Mouse (Mus musculus) midbrain, embryonic 11.5 days (tissue): Measurements from ENCODE around the gene 2410137M14Rik. TPM values are rescaled to one million over a fixed set of nuclear protein-coding genes. Genes with fewer than 3 reads are reported as not detected.
A peak's percentile ranks its signal among the peaks of the same experiment; 100 is the strongest.

Source experiments
- ATAC-seq: fragments of 200-750 bp; cut with Nextera tagmentation; 2 replicates; pipeline ENCODE4 v1.8.0; 2017; ENCODE audit warnings: moderate TSS enrichment, moderate library complexity; ENCODE audit not compliant: low FRiP score
- DNase-seq: peaks from one replicate; pipeline ENCODE4 v3.0.0; 2015; ENCODE audit warnings: low spot score; ENCODE audit errors: missing footprints
- H3K27ac ChIP-seq: fragments of 300-500 bp; sonication (generic); 2 replicates; pipeline ENCODE4 v1.5.1; 2014; ENCODE audit warnings: low read depth, low read length
- H3K27me3 ChIP-seq: fragments of 300-500 bp; sonication (generic); 2 replicates; pipeline ENCODE4 v1.6.1; 2014; ENCODE audit warnings: mild to moderate bottlenecking, low read length, moderate library complexity, mixed read lengths; ENCODE audit not compliant: control insufficient read depth, insufficient read depth
- H3K36me3 ChIP-seq: fragments of 300-500 bp; sonication (generic); 2 replicates; pipeline ENCODE4 v1.6.1; 2014; ENCODE audit warnings: mild to moderate bottlenecking, low read length, moderate library complexity, mixed read lengths; ENCODE audit not compliant: control insufficient read depth, insufficient read depth
- H3K4me1 ChIP-seq: fragments of 300-500 bp; sonication (generic); 2 replicates; pipeline ENCODE4 v1.6.1; 2014; ENCODE audit warnings: low read length; ENCODE audit not compliant: control insufficient read depth, insufficient read depth
- H3K4me2 ChIP-seq: fragments of 300-500 bp; sonication (generic); 2 replicates; pipeline ENCODE4 v1.6.1; 2014; ENCODE audit warnings: mild to moderate bottlenecking, moderate library complexity
- H3K4me3 ChIP-seq: fragments of 300-500 bp; sonication (generic); 2 replicates; pipeline ENCODE4 v1.5.1; 2014; ENCODE audit warnings: low read depth, low read length
- H3K9ac ChIP-seq: fragments of 300-500 bp; sonication (generic); 2 replicates; pipeline ENCODE4 v1.6.1; 2014; ENCODE audit warnings: low read length
- H3K9me3 ChIP-seq: fragments of 300-500 bp; sonication (generic); 2 replicates; pipeline ENCODE4 v1.6.1; 2016; ENCODE audit warnings: low read length; ENCODE audit not compliant: control insufficient read depth
- WGBS: fragments of 180-500 bp; shearing (Covaris S2); extraction: QIAGEN DNeasy Blood & Tissue Kit; methylation state at CpG from one replicate; pipeline ENCODE4 v1.1.7; 2014; 5-methylcytosine and 5-hydroxymethylcytosine counted together
- polyA plus RNA-seq: library from polyadenylated mRNA; unstranded; fragments of >200 nt; fragmentation: Nextera tagmentation; extraction: Ambion mirVana; gene quantifications from 2 replicates; pipeline ENCODE4 v1.2.1, GENCODE M21; 2014

The 2410137M14Rik gene
- polyA plus RNA-seq, 1 experiment from 2014 or later = not detected

DNA sequence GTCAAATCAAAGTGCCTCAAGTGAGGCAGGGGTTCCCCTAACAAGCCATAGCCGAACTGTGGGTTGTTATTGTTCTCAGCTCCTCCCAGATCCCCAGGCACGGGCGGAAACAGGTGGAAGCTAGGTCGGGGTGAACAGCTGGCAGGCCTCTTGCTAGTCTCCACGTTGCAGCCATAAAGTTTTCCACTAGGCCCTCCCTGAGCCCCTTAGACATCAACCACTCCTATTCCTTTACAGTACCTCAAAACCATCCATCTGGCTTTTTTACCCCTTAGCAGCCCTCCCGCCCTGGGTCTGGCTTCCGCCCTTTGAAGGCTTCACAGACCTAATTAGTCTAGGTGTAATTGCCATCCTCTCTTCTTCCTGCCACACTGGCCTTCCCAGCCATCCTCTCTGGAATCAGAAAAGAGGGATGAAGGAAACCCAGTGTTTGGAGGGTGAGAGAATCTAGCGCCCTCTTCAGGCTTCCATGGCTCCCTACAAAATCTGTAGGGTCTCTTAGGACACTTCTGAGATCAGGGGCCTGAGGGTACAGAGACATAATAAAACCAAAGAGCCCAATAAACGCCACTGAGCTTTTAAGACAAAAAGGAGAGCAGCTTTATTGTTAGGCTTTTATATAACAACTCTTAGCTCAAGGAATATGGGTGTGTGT, 36.8 kb downstream of the 2410137M14Rik start:
- Histone ChIP-seq H3K4me3 (no peak overlapping the region), H3K9ac (0 out of 2 replicates have a peak overlapping the region, but pooled peaks have one; percentile 2), H3K4me1 (peaks cover 15% of the 10 kb centered on the region), H3K27ac (no peak overlapping the region), H3K4me2 (no peak overlapping the region), H3K36me3 (peaks cover 5% of the 10 kb centered on the region; the same call in 1 of the 2 replicates), H3K27me3 (peaks cover 44% of the 10 kb centered on the region), H3K9me3 (no peaks in the 10 kb centered on the region)
- no peak for ATAC-seq
- 31% methylated on average over 9 of the region's 9 CpGs for WGBS
- no peak for DNase-seq

GRCm38 (mm10) chr17:36943691-36944090, 37.3 kb downstream of the 2410137M14Rik start:
- Histone ChIP-seq H3K36me3 (no peaks in the 10 kb centered on the region; the same call in 1 of the 2 replicates), H3K9me3 (no peaks in the 10 kb centered on the region), H3K27ac (no peak overlapping the region), H3K27me3 (peaks cover 44% of the 10 kb centered on the region), H3K4me2 (no peak overlapping the region), H3K9ac (no peak overlapping the region), H3K4me1 (peaks cover 15% of the 10 kb centered on the region), H3K4me3 (no peak overlapping the region)
- ATAC-seq = no peak
- WGBS = 28% methylated on average over 5 of the region's 5 CpGs
- DNase-seq = no peak

- no peak within 1 kb of the TSS for H3K27ac ChIP-seq
- peak within 1 kb of the TSS; percentile 44 for H3K9ac ChIP-seq
- H3K9me3 ChIP-seq = no peaks in the 10 kb centered on the region
- H3K4me3 ChIP-seq = peak within 1 kb of the TSS; percentile 30
- peaks cover 44% of the 10 kb centered on the region for H3K27me3 ChIP-seq
- peaks cover 15% of the 10 kb centered on the region for H3K4me1 ChIP-seq
- ATAC-seq (no peak), DNase-seq (peak; percentile 89)
- H3K4me2 ChIP-seq = peak within 1 kb of the TSS; percentile 53
- no peaks in the 10 kb centered on the region for H3K36me3 ChIP-seq
- WGBS = 3% methylated on average over 51 of the region's 59 CpGs
Observed at GRCm38 (mm10) chr17:36942791-36943471, 38.1 kb downstream of the 2410137M14Rik start, which contains the start of gene Rnf39. TSS of gene Rnf39 (plus strand) at chr17:36942918.

DNA sequence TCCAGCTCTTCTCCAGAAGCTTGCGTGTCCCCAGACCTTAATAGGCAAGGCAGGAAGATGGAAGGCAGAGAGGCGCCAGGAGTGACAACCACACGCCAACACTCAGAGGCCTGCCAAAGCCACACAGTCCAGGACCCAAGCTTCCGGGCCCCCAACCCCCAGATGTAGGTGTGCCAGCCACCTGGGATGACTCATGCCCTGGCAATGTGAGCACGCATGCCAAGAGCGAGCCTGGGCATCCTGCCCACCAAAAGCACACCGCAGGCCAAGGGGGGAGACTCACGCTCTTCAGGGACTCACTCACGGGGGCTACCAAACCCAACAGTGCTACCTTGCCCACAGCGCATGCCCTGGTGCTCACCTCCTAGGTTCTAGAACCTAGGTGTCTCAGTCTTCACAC, 38.6 kb downstream of the 2410137M14Rik start:
- peaks cover 44% of the 10 kb centered on the region for H3K27me3 ChIP-seq
- no peaks in the 10 kb centered on the region for H3K36me3 ChIP-seq
- H3K9me3 ChIP-seq = no peaks in the 10 kb centered on the region
- DNase-seq (no peak), ATAC-seq (no peak)
- peak overlapping the region; percentile 53 for H3K4me2 ChIP-seq
- no peak overlapping the region for H3K9ac ChIP-seq
- H3K4me3 ChIP-seq = peak overlapping the region; percentile 30
- H3K4me1 ChIP-seq = peaks cover 10% of the 10 kb centered on the region
- H3K27ac ChIP-seq = no peak overlapping the region
- 66% methylated on average over 10 of the region's 10 CpGs for WGBS

DNA sequence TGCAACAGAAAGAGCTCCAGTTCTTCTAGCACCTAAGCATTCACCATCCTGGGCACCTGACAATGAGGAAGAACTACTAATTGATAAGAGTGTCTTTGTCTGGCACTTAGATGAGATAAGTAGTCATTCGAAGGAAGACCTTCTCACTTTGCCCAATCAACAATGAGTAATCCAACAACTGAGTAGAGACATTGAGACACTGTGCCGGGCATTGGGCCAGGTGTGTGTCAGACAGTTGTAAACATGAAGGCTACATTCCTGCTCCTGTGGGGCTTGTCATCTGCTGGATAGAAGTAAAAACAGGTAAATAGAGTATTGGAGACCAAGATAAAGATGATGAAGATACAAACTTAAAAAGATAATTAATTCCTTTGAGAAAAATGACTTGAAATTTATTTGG, 43.0 kb downstream of the 2410137M14Rik start:
- Histone ChIP-seq H3K27ac (no peak overlapping the region), H3K9ac (no peak overlapping the region), H3K36me3 (no peaks in the 10 kb centered on the region), H3K9me3 (no peaks in the 10 kb centered on the region), H3K4me3 (no peak overlapping the region), H3K4me2 (no peak overlapping the region), H3K4me1 (peaks cover 6% of the 10 kb centered on the region), H3K27me3 (peaks cover 14% of the 10 kb centered on the region)
- DNase-seq (no peak), ATAC-seq (no peak)
- 92% methylated on average over 2 of the region's 2 CpGs for WGBS

DNA sequence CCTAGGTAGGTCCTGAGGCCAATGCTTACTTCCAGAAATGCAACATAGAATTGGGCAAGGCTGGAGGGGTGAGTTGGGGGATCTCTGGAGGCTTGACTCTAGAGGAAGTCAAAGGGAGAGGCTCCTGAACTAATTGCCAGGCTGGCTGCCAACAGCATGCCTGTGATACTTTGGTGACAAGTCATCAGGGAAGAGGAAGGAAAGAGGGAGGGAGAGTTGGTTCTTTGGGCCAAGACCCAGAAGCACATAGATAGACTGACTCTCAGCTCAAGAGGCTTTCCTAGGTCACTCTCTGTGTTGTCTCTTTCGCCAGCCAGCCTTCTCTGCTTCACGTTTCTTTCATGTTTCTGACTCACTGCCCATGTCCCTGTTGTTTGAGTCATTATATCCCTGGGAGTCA, 49.2 kb downstream of the 2410137M14Rik start:
- WGBS = 70% methylated on average over 2 of the region's 2 CpGs
- H3K27ac ChIP-seq = no peak overlapping the region
- no peaks in the 10 kb centered on the region for H3K9me3 ChIP-seq
- no peaks in the 10 kb centered on the region for H3K27me3 ChIP-seq
- DNase-seq (no peak), ATAC-seq (no peak)
- H3K4me3 ChIP-seq = no peak overlapping the region
- H3K4me1 ChIP-seq = no peaks in the 10 kb centered on the region
- no peaks in the 10 kb centered on the region for H3K36me3 ChIP-seq
- H3K9ac ChIP-seq = no peak overlapping the region
- H3K4me2 ChIP-seq = no peak overlapping the region

- no peak overlapping the region for H3K4me2 ChIP-seq
- H3K9ac ChIP-seq = no peak overlapping the region
- 84% methylated on average over 4 of the region's 4 CpGs for WGBS
- no peak overlapping the region for H3K27ac ChIP-seq
- H3K27me3 ChIP-seq = no peaks in the 10 kb centered on the region
- no peaks in the 10 kb centered on the region for H3K4me1 ChIP-seq
- DNase-seq (no peak), ATAC-seq (no peak)
- H3K4me3 ChIP-seq = no peak overlapping the region
- no peaks in the 10 kb centered on the region for H3K36me3 ChIP-seq
- H3K9me3 ChIP-seq = no peaks in the 10 kb centered on the region
Observed at GRCm38 (mm10) chr17:36931130-36931529, 49.9 kb downstream of the 2410137M14Rik start.

GRCm38 (mm10) chr17:36930233-36930632, 50.8 kb downstream of the 2410137M14Rik start:
- 87% methylated on average over 6 of the region's 6 CpGs for WGBS
- Histone ChIP-seq H3K9ac (no peak overlapping the region), H3K4me3 (no peak overlapping the region), H3K9me3 (no peaks in the 10 kb centered on the region), H3K27ac (no peak overlapping the region), H3K27me3 (no peaks in the 10 kb centered on the region), H3K36me3 (no peaks in the 10 kb centered on the region), H3K4me2 (no peak overlapping the region), H3K4me1 (no peaks in the 10 kb centered on the region)
- no peak for DNase-seq
- ATAC-seq = no peak

DNA sequence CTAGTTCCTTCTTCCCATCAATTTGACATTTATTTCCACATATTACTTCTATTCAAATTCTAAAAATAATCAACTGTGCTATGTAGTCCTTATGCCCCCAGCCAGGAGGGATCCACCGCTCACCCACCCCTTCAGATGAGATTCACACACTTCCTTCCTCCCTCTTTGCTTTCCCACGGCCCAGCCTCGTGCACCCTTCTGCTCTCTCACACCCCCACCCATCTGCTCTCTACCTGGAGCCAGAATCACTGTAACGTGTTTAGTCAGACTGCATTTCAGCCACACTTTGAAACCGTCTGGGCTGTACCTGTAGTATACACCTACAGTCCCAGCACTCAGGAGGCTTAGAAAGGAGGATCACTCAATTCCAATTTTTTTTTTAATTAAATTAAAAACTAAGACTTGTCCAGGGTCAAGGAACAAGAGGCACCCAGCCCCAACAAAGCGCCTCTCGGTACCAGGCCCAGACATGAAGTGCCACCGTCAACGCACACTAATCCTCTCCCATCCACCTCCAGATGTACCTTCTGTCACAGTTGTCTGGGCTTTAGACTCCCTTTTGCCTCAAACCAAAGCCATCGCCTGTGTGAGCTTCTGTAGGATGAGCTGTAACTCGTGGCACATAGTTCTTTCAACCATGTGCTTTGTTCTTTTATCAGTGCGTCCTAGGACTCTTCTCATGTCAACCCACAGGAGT, 51.7 kb downstream of the 2410137M14Rik start:
- Histone ChIP-seq H3K27me3 (no peaks in the 10 kb centered on the region), H3K4me2 (no peak overlapping the region), H3K9ac (no peak overlapping the region), H3K4me1 (no peaks in the 10 kb centered on the region), H3K36me3 (no peaks in the 10 kb centered on the region), H3K27ac (no peak overlapping the region), H3K4me3 (no peak overlapping the region), H3K9me3 (no peaks in the 10 kb centered on the region)
- ATAC-seq (no peak), DNase-seq (no peak)
- WGBS = 80% methylated on average over 12 of the region's 12 CpGs
